Comparison of ENCODE assay signal across 12 mouse cellular contexts in the genomic region with DNA sequence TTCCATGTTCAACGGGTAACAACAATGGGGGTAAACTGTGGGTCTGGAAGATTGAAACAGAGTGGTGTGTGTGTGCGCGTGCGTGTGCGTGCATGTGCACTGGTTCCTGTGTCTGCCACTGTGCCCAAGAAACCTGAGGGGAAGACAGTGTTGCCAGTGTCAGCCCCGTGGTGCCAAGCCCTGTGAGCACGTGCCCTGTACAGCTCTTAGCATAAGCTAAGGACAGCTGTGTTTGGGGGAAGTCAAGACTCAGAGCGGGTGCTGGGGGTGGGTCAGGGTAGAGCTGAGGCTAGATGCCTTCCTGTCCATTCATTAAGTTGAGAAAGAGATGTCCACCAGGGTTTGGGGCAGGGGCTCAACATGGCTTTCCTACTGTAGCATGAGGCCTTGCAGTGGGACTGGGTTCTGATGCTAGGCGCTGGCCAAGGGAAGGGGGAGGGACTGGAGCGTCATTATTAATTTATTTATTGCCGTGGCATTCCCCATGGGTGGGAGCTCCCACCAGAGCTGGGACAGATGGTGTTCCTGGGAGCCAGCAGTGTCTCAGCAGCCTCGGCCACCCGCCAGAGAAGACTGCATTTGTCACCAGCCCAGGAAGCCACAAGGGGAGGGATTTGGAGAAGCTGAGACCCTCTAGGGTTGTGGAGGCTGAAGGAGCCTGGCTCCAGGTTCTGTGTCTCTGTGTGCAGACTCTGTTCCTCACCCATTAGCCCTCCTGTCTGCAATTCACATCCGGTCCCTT. TPM values are rescaled to one million over a fixed set of nuclear protein-coding genes. Genes with fewer than 3 reads are reported as not detected.
DNase-seq lines count a peak whose midpoint lies in the region; ATAC-seq and TF ChIP-seq lines count a peak whose summit lies in the region.
"Had no signal": no experiment of that assay in that cellular context is flagged by ENCODE, and none has a peak within 500 bp of the region (broad histone marks: within the 10 kb centered on the region; RNA-seq: fewer than 3 reads in every experiment).

No protein-coding gene starts in this region.

- H3K27me3 ChIP-seq in forebrain, embryonic 10.5 days (ENCODE audit: poor library complexity, severe bottlenecking), result peaks cover 12% of the 10 kb centered on the region
- 0 out of 2 replicates have a peak, but pooled peaks cover 2% of the 10 kb centered on the region for H3K27me3 ChIP-seq in forebrain, embryonic 11.5 days (ENCODE audit: control insufficient read depth, insufficient read depth, low read length)
- H3K27me3 ChIP-seq in forebrain, embryonic 15.5 days, result no peaks in the 10 kb centered on the region
- H3K27me3 ChIP-seq: liver, embryonic 15.5 days had no signal

- 88% methylated on average over 14 of the region's 14 CpGs for WGBS in forebrain, embryonic 10.5 days
- WGBS in forebrain, embryonic 11.5 days, result 88% methylated on average over 14 of the region's 14 CpGs
- 67% methylated on average over 14 of the region's 14 CpGs for WGBS in forebrain, embryonic 15.5 days

- DNase-seq in forebrain, embryonic 10.5 days (ENCODE audit: extremely low spot score, low spot score), result no peak
- DNase-seq in forebrain, embryonic 11.5 days (ENCODE audit: low spot score), result no peak
- DNase-seq in left cerebral cortex, adult 18-20 months (ENCODE audit: low spot score in 2 of 2), result peak; percentile 67 to 70
- DNase-seq in left cerebral cortex, adult 11 months (ENCODE audit: low spot score), result no peak
- DNase-seq in left cerebral cortex, adult 2 months (ENCODE audit: extremely low spot score in 1 of 2, low spot score in 2 of 2), result no peak
- DNase-seq in lung, postnatal 14 days, result no peak

- no peak for ATAC-seq in forebrain, embryonic 11.5 days (replicated peaks; ENCODE audit: low FRiP score)
- ATAC-seq in forebrain, embryonic 15.5 days (replicated peaks), result peak; percentile 53
- no peak for ATAC-seq in inflammation-experienced regulatory T-cells, adult 6 months

- H3K4me1 ChIP-seq in forebrain, embryonic 10.5 days, result peaks cover 66% of the 10 kb centered on the region
- H3K4me1 ChIP-seq in forebrain, embryonic 11.5 days (replicated peaks; ENCODE audit: control insufficient read depth, insufficient read depth, low read length), result 0 out of 2 replicates have a peak, but pooled peaks cover 3% of the 10 kb centered on the region
- H3K4me1 ChIP-seq in forebrain, embryonic 15.5 days, result peaks cover 63% of the 10 kb centered on the region

- no peaks in the 10 kb centered on the region for H3K9me3 ChIP-seq in forebrain, embryonic 10.5 days
- no peaks in the 10 kb centered on the region for H3K9me3 ChIP-seq in forebrain, embryonic 11.5 days (ENCODE audit: control insufficient read depth, low read length)
- no peaks in the 10 kb centered on the region for H3K9me3 ChIP-seq in forebrain, embryonic 15.5 days
- H3K9me3 ChIP-seq: liver, embryonic 15.5 days had no signal

- H3K4me2 ChIP-seq in forebrain, embryonic 11.5 days (ENCODE audit: low read depth, low read length, severe bottlenecking), result no peak overlapping the region
- H3K4me2 ChIP-seq in forebrain, embryonic 15.5 days (replicated peaks), result no peak overlapping the region
- H3K4me2 ChIP-seq: liver, embryonic 15.5 days had no signal

- TF ChIP-seq CTCF in left cerebral cortex, adult 2 months (IDR thresholded peaks at IDR 0.05), result no peak

- no peak overlapping the region for H3K4me3 ChIP-seq in forebrain, embryonic 10.5 days
- H3K4me3 ChIP-seq in forebrain, embryonic 11.5 days (ENCODE audit: low read depth, low read length), result no peak overlapping the region
- no peak overlapping the region for H3K4me3 ChIP-seq in forebrain, embryonic 15.5 days
- no peak overlapping the region for H3K4me3 ChIP-seq in left cerebral cortex, adult 2 months
- H3K4me3 ChIP-seq: liver, embryonic 15.5 days had no signal

- peak overlapping the region; percentile 33 for H3K27ac ChIP-seq in forebrain, embryonic 10.5 days
- H3K27ac ChIP-seq in forebrain, embryonic 11.5 days (ENCODE audit: low read depth, low read length), result no peak overlapping the region
- H3K27ac ChIP-seq in forebrain, embryonic 15.5 days (replicated peaks), result peak overlapping the region; percentile 80
- H3K27ac ChIP-seq in left cerebral cortex, adult 2 months, result peak overlapping the region; percentile 66
- H3K27ac ChIP-seq: liver, embryonic 15.5 days; stomach, postnatal 0 days had no signal

- H3K36me3 ChIP-seq in forebrain, embryonic 10.5 days (replicated peaks), result no peaks in the 10 kb centered on the region
- H3K36me3 ChIP-seq in forebrain, embryonic 11.5 days (ENCODE audit: control insufficient read depth, insufficient read depth, low read length), result no peaks in the 10 kb centered on the region
- H3K36me3 ChIP-seq in forebrain, embryonic 15.5 days, result no peaks in the 10 kb centered on the region
- H3K36me3 ChIP-seq: liver, embryonic 15.5 days had no signal

- intact Hi-C loops in left cerebral cortex, adult 2 months (cut with DNase I), result no loop called here

- no peak overlapping the region for H3K9ac ChIP-seq in forebrain, embryonic 11.5 days (ENCODE audit: low read length)
- H3K9ac ChIP-seq in forebrain, embryonic 15.5 days (replicated peaks), result no peak overlapping the region
- H3K9ac ChIP-seq: liver, embryonic 15.5 days had no signal

RNA-seq across cellular contexts. Expression of gene Pde2a, which starts 41.0 kb away (rescaled TPM):
- polyA plus RNA-seq in forebrain, embryonic 10.5 days (2016; fragmentation: Nextera tagmentation; extraction: Ambion mirVana), result 16.2 and 16.3 TPM in 2 replicates
- polyA plus RNA-seq in forebrain, embryonic 11.5 days (2014; fragmentation: Nextera tagmentation; extraction: Ambion mirVana), result 18.6 and 22.7 TPM in 2 replicates
- total RNA-seq in left cerebral cortex, adult 18-20 months (2021), result 100 to 1,000 TPM; 347 to 370 TPM
- polyA plus RNA-seq in forebrain, embryonic 15.5 days (2015; fragmentation: Nextera tagmentation; extraction: Ambion mirVana), result 42.5 and 46.4 TPM in 2 replicates
- 100 to 1,000 TPM; 372 to 375 TPM for total RNA-seq in left cerebral cortex, adult 2 months (2021)
- polyA plus RNA-seq in inflammation-experienced regulatory T-cells, adult 6 months (2017; shearing (Covaris generic)), result 10 to 100 TPM in 2 of 3 experiments, 1 to 10 TPM in 1; 6.1 to 36.2 (median 19.9) TPM

RNA-seq across cellular contexts. Expression of gene Gm45837, which starts 51.8 kb away (rescaled TPM):
- polyA plus RNA-seq in forebrain, embryonic 10.5 days (2016; fragmentation: Nextera tagmentation; extraction: Ambion mirVana), result not detected in 2 replicates
- polyA plus RNA-seq in forebrain, embryonic 11.5 days (2014; fragmentation: Nextera tagmentation; extraction: Ambion mirVana), result not detected in 2 replicates
- total RNA-seq in left cerebral cortex, adult 18-20 months (2021), result 1 to 10 TPM in 1 of 2 experiments, not detected in 1; 1.3 TPM
- polyA plus RNA-seq in forebrain, embryonic 15.5 days (2015; fragmentation: Nextera tagmentation; extraction: Ambion mirVana), result 0.87 TPM in 1 of 2 replicates, not detected in the other
- 1 to 10 TPM; 1.6 to 3.4 TPM for total RNA-seq in left cerebral cortex, adult 2 months (2021)
- polyA plus RNA-seq in inflammation-experienced regulatory T-cells, adult 6 months (2017; shearing (Covaris generic)), result 10 to 100 TPM in 2 of 3 experiments, 1 to 10 TPM in 1; 6.7 to 39.0 (median 18.9) TPM
- polyA plus RNA-seq: C2C12; heart, embryonic 14.5 days; liver, embryonic 15.5 days had no signal

Comparison
In these comparisons a context has a peak if more than half of its experiments do, and no peak if none do; other contexts are left out.
1. DNase-seq: peak in left cerebral cortex, adult 18-20 months (2 of 2); none in forebrain, embryonic 10.5 days (single experiment), forebrain, embryonic 11.5 days (single experiment), left cerebral cortex, adult 11 months (single experiment), left cerebral cortex, adult 2 months (0 of 2) and lung, postnatal 14 days (single experiment).